10 mouse cellular contexts compared by ENCODE assay signal in genomic region chr11:88588688-88589210, GRCm38 (mm10).
DNase-seq lines count a peak whose midpoint lies in the region; ATAC-seq lines count a peak whose summit lies in the region.
"Had no signal": no experiment of that assay in that cellular context is flagged by ENCODE, and none has a peak within 500 bp of the region (broad histone marks: within the 10 kb centered on the region; RNA-seq: fewer than 3 reads in every experiment).

No protein-coding gene starts in this region.

- no peaks in the 10 kb centered on the region for H3K27me3 ChIP-seq in forebrain, embryonic 15.5 days
- no peaks in the 10 kb centered on the region for H3K27me3 ChIP-seq in midbrain, embryonic 10.5 days (ENCODE audit: low read depth, poor library complexity, severe bottlenecking)

- H3K27ac ChIP-seq in forebrain, embryonic 15.5 days (replicated peaks), result peak overlapping the region; percentile 52
- H3K27ac ChIP-seq in midbrain, embryonic 10.5 days (replicated peaks), result peak overlapping the region; percentile 94

- H3K4me3 ChIP-seq in forebrain, embryonic 15.5 days, result no peak overlapping the region
- H3K4me3 ChIP-seq in midbrain, embryonic 10.5 days, result peak overlapping the region; percentile 5; the same call in 1 of the 2 replicates
- H3K4me3 ChIP-seq: left cerebral cortex, adult 2 months had no signal

- ATAC-seq in forebrain, embryonic 15.5 days (replicated peaks), result peak; percentile 30; the same call in 1 of the 2 replicates

- H3K36me3 ChIP-seq in forebrain, embryonic 15.5 days, result no peaks in the 10 kb centered on the region
- H3K36me3 ChIP-seq in midbrain, embryonic 10.5 days, result peaks cover 37% of the 10 kb centered on the region

- H3K4me2 ChIP-seq in forebrain, embryonic 15.5 days (replicated peaks), result no peak overlapping the region

- peaks cover 81% of the 10 kb centered on the region for H3K4me1 ChIP-seq in forebrain, embryonic 15.5 days
- peaks cover 93% of the 10 kb centered on the region for H3K4me1 ChIP-seq in midbrain, embryonic 10.5 days

- DNase-seq in right cerebral cortex, postnatal 10 days (ENCODE audit: low spot score in 2 of 2), result peak; percentile 62 to 67
- DNase-seq in right cerebral cortex, postnatal 25 days, result no peak
- DNase-seq in midbrain, embryonic 10.5 days (ENCODE audit: low spot score), result peak; percentile 49
- no peak for DNase-seq in urinary bladder, postnatal 25 days (ENCODE audit: low spot score)
- DNase-seq in left cerebral cortex, adult 8-10 months (ENCODE audit: low spot score in 2 of 2), result no peak
- no peak for DNase-seq in adrenal gland, adult 8-10 months
- DNase-seq: heart, adult 11 months; lung, adult 2 months had no signal

- H3K9me3 ChIP-seq in forebrain, embryonic 15.5 days, result no peaks in the 10 kb centered on the region
- no peaks in the 10 kb centered on the region for H3K9me3 ChIP-seq in midbrain, embryonic 10.5 days (replicated peaks)

- 21% methylated on average over 9 of the region's 9 CpGs for WGBS in forebrain, embryonic 15.5 days
- WGBS in midbrain, embryonic 10.5 days, result 48% methylated on average over 9 of the region's 9 CpGs

- H3K9ac ChIP-seq in forebrain, embryonic 15.5 days (replicated peaks), result no peak overlapping the region

Comparison
In these comparisons a context has a peak if more than half of its experiments do, and no peak if none do; other contexts are left out.
1. DNase-seq: peak in right cerebral cortex, postnatal 10 days (2 of 2) and midbrain, embryonic 10.5 days (single experiment); none in right cerebral cortex, postnatal 25 days (single experiment), urinary bladder, postnatal 25 days (single experiment), left cerebral cortex, adult 8-10 months (0 of 2) and adrenal gland, adult 8-10 months (single experiment).